Mouse (Mus musculus) testis, postnatal 10 days (tissue): ENCODE measurements at regions not wholly inside any gene's neighbourhood (a gene's known extent, or its start where the extent isn't known, plus 50 kb on each side); places are given as distances from the start of the nearest gene placed in this dataset.

Experiments used
- DNase-seq: peaks from one replicate; pipeline ENCODE4 v3.0.0; 2021; ENCODE audit warnings: low spot score

DNA sequence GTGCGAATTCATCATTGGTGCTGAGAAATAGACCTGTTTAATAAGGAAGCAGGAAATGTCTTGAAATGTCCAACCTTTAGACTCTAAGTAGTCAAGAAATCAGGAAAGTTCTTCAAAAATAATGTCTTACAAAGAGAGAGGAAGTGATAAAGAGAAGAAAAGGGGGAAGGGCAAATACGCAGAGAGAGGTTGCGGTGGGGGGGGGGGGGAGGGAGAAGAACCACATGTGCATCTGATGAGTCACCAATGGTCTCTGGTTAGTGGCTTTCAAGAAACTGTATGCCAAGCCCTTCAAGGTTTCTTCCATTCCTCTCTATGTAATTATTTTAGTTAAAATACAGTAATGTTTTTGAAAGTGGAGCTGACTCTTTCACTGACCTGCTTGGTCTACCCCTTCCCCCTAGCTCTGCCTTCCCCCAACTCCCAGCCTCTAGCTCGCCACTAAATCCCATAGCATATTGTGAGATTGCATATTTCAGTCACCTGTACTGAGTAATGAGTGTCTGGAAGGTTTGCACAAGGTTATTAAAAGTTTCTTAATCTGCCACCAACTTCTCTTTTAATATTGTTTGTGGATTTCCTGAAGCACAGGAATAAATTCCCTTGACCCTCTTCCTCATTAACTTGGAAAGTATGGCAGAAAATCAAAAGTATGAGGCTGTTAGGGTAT lies 70.8 kb upstream of the Tle4 start:
- no peak for DNase-seq

DNA sequence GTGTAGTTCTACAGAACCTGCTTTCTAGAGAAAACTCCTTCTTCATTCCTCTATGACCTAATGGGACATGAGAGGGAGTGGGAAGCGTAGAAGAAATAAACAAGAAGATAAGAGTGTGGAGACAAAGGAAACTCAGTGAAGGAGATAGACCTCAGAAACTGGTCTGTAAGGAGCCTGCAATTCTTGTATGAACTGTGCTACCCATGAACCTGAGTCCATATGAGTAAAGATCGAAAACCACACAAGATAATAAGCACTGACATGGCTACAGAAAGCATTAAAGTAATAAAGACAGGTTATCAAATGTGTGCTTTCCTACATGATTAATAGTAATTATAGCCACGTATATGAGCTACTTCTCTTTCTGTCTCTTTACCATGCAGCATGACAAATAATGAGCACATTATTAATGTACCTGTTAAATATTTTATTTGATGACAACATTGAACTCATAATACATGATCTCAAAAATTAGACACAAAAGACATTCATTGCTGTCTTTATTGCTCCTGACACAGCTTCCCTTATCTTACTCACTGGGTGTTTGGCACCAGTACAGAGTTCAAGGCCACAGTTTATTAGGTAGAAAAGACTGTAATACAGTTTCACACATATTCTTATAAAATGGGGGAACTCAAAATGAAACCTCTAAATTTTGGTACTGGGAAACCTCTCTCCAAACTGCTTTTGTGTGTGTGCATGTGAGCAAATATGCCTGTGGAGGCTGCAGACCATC lies 67.0 kb upstream of the Tle4 start:
- no peak for DNase-seq

DNA sequence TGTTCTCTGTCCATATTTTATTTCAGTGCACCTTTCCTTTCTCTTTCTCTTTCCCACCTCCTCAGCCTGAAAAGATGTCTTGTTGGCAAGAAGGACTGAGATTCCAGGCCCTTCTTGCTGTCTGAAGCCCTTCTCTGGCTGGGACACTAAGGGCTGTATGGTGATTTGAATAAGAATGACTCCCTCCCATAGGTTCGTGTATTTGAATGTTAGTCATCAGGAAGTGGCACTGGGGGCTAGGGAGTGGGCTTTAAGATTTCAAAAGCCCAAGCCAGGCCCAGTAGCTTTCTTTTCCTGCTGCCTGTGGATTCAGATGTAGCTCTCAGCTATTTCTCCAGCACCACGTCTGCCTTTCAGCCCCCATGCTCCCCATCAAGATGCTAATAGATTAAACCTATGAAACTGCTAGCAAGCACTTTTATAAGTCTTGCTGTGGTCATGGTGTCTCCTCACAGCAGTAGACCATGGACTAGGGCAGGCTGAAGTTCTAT lies 66.3 kb upstream of the Tle4 start:
- DNase-seq, result no peak

DNA sequence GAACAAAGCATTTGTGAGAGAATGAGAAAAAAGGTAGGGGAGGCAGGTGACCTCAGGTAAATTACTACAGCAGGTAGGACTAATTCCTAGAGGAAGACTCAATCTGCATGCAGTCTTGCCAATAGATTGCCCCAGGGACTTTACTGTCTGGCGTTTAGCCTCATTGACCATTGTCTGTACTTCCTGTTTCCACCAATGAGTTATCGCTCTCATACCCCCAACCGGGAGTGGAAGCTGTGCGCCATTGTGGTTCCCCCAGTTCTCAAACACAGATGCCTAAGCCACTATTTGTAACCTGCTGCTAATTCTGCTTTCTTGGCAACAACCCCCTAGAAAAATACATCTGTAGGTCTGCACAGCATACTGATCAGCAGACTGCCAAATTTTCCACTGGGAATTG lies 65.5 kb upstream of the Tle4 start:
- no peak for DNase-seq

DNA sequence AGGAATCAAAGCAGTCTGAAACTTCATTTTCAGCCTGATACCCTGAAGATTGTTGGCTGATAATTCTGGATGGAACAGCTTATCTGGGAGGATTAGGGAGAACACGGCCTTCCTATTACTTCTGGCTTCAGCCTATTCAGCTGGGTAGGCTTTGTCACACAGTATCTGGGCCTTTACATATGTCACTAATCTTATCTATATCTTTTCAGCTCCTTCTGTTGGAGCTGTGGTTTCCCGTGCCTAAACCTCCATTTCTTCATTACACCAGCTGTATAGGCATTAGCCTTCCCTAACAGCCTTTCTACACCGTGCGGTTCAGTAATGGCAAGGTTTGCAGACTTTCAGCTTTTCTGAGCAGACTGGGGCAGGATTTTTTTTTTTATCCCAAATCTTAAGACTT lies 61.9 kb upstream of the Tle4 start:
- no peak for DNase-seq

DNA sequence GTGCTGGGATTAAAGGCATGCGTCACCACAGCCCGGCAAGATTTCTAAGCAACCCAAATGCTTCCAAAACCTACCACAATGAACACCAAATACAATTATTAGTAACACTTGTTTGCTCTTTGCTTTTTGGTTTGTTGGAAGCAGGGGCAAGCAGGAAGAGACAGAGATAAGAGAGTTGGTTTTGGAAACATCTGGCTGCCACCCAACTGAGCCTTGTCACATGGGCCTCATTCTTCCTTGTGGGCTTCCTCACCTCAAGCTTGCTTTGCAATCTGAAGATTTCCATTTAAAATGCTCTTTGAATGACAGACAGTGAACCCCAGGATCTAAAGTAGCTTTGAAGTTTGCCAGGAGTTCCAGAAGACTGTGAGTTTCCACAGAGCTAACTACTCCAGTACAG lies 60.6 kb upstream of the Tle4 start:
- no peak for DNase-seq

DNA sequence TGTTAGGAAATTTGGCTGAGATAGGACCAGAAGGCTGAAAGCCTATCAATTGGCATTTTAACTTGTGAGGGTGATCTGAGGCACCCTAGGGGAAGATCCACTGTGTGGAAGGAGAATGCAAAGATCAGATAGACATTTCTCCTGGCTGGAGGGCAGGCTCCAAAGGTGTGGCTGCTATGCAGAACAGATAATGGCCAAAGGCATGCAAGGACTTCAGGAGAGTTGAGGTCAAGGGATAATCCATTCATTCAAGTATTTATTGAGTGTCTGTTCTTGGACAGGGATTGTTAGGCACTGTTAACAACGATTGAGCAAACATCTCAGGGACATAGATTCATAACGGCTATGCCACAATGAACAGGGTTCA lies 58.2 kb upstream of the Tle4 start:
- DNase-seq, result no peak

DNA sequence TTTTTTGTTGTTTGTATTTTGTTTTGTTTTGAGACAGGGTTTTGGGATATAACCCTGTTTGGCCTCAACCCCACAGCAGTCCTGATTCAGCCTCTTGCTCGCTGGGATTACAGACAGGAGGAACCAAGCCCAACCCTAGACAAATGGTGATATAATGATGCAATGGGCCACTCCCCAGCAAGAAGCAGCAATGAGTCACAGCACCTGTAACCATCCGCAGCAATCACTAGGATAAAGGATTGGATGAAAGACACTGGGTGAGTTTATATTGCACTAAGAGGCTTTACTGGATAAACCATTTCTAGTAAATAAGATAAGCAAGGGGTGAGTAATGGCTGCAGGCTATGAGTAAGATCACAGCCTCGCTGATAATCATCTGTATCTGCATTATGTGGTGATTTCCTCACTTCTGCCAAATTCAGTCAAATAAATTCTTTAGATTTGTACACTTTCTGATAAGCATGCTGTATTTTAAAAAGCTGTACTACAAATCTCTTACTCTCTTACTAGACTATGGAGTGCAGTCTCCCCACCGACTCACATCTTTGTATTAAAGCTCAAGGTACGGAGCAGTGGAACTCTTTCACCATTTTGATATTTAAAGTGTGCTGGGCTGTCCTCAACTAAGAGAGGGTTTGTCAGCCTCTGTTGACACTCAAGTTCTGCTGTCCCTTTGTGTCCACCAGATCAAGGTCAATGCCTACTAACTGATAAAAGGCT lies 57.6 kb upstream of the Tle4 start:
- DNase-seq, result no peak
